Mouse (Mus musculus): ENCODE measurements around the gene Cntn5. TPM values are rescaled to one million over a fixed set of nuclear protein-coding genes. Genes with fewer than 3 reads are reported as not detected.
"Not testable (repeated sequence)": the region's sequence is repeated elsewhere in the genome, so short reads cannot be mapped to it uniquely, and the experiment has no call there.

The Cntn5 gene
- total RNA-seq, 2 experiments from 2014 or later, result not detected

DNA sequence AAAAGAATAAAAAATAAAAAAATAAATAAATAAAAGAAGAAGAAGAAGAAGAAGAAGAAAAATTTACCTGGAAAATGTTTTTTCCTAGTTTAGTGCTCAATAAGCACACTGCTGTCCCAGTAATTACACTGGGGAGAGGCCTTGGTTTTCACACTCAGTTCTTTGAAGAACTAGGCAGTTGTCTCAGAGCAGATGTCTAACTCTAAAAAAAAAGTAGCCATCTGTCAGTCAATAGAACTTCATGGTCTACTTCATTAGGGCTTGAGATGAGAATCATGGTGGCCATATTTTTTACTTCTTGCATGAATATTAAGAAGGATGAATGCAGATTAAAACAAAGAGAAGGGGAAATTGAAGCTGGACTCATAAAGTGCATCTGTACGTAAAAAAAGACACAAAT lies 246.5 kb downstream of the Cntn5 start:
- ATAC-seq (replicated peaks; ENCODE audit: low FRiP score, poor library complexity, severe bottlenecking), result no peak

DNA sequence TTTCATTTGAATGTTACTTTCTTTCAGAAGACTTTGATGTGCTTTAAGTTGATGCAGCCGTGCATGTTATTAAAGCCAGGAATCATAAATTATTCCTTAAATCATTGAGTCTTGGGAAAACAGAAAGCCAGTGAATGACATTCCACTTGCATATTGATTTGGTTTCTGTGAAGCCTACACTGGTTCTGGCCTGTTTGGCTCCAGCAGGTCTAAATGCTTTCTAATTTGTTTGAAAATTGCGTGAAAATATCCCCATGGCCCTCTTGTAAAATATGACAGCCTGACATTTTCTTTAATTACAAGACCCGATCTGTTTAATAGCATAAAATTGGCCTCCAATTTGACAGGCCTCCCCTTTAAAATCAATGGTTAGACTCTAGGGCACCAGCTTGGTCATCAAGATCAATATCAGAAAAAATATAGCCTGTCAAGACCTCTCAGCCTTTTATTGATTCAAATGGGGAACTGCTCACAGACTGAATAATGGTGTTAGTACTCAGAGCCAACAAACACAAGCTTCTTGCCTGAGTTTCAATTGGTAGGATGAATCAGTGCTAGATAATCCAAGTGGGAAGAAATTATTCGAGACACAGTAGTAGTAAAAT lies 247.3 kb downstream of the Cntn5 start:
- no peak for ATAC-seq (replicated peaks; ENCODE audit: low FRiP score, poor library complexity, severe bottlenecking)

DNA sequence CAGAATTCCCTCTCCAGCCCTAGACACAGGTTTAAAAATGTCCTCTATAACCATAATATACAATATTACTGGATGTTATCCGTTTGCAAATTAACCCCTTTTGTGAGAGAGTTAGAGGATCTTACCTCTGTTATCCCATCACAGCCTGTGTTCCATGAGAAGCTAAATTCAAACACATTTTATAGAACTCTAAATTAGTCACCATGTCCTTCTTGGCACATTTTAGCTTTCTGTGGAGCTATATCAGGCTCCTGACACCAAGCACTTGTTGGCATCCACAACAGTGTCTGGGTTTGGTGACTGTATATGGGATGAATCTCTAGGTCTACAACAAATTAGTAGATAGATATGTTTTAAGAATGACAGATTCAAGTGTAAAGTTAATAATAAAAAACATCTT lies 253.9 kb downstream of the Cntn5 start:
- no peak for ATAC-seq (replicated peaks; ENCODE audit: low FRiP score, poor library complexity, severe bottlenecking)

DNA sequence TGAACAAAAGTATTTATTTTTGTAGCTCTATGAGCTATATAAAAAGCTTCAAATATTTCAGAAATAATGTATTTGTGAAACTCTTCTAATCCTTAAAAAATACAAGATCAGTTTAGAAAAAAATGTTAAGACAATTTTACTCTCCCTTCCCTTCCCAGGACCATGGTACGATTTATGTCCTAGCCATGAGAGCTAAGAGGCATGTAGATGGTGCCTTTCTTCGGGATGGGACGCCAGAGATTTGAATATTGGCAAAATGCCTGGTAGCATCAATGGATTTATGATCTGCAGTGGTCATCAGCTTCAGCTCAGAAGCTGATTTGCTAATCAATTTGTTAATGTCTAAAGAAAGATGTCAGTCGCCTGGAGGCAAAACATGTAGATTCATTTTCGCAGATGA lies 258.6 kb downstream of the Cntn5 start:
- ATAC-seq (replicated peaks; ENCODE audit: low FRiP score, poor library complexity, severe bottlenecking), result no peak

DNA sequence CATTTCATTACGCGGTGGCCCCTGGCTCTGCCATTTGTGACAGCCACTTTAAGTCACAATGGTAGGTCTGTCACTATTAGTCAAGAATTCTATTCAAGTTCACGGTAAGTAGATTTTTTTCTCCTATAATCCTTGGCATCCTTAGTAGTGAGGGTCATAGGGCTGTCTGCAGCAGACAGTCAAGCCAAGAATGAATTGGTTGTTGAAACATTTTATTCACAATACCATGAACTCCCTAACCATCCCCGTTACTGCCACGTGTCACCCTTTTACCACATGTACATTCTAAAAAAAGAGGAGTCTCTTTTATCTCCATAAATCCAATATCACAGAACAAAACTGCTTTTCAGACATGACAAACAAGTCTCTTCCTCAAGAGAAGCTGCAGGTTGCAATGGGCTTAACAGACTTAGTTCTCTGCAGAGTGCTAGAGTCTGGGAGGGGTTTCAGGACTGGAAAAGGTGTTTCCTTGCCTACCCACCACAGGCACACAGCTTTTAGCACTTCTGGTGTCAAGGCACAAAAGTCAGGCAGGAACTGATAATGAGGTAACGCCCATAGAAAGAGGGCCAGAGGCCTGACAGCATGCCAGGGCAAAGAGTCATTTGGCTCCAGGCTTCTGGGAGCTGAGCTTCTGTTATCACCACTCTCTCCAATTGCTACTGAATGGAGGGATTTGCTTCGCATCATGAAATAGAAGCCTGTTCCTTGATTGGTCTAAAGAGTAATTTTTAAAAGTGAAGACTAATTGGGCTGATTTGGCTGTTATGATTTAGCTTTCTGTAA lies 259.3 kb downstream of the Cntn5 start:
- ATAC-seq (replicated peaks; ENCODE audit: low FRiP score, poor library complexity, severe bottlenecking), result no peak

DNA sequence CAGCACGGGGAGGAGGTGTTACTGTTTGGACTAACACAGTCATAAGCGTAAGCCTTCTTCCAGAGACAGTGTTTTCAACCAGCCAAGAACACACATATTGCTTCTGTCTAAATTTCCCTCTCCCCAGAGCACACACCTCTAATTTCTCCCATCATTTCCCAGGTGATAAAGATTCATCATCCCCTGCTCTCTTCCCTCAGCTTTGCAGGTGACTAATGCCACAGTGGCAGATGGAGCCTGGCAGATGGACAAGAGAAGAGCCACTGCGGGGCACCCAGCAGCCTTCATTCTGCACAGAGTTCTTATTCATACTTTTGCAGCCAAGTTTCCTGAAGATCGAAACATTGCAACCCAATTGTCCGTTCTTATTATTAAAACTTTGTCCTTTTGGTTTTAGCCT lies 286.5 kb downstream of the Cntn5 start:
- no peak for ATAC-seq (replicated peaks; ENCODE audit: low FRiP score, poor library complexity, severe bottlenecking)

DNA sequence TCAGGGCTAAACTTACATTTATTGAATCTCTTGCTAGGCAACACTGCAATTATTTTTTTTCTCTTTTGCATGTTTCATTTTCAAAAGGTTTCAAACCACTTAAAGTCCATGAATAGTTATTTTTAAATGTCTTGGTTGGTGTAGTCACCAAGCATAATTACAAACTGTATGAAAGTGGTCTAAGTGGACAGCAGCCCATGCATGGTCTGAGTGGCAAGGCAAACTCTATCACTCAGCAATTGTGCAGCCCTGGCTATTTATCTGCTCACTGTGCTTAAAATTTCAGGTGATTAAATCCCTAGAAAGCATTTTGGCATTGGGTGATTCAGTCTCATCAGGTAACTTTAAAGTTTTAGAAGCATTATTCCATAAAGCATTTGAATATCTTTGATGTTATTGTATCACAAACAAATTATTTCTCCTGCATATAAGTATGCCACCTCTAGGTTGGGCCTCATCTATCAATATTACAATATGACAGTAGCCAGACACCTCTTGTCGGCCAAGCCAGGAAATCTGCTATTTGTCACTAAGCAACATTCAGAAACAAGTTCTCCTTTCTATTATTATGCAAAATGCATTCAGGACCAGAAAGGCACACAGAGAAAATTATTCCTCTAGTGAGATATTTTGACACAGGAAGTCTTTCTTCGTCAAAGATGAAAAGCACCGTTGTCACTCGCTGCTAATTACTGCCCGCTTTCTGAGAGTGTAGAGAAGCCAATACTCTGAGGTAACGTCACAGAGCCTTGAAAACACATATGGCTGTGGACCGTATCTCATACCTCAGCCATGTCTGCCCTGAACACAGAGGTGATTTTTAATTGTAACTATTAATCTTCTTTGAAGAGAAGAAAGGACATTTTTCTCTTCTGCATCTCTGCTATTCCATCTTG lies 329.0 kb downstream of the Cntn5 start:
- no peak for ATAC-seq (replicated peaks; ENCODE audit: low FRiP score, poor library complexity, severe bottlenecking)

DNA sequence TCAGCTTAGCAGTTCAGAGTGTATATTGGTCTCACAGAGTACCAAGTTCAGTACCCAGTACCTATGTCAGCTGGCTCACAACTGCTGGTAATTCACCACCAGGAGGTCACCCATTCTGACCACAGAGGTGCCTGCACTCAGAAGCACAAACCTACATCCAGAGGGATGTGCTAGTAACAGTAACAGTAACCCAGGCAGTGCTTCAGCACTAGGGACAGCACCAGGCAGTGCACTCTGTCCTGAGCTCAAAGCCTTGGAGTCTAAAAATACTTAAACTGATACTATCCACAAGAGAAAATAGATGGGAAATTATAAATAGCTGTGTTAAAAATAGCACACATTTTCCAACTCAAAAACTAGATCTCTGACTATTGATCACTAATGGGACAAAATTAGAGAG lies 334.7 kb downstream of the Cntn5 start:
- ATAC-seq (replicated peaks; ENCODE audit: low FRiP score, poor library complexity, severe bottlenecking), result no peak

DNA sequence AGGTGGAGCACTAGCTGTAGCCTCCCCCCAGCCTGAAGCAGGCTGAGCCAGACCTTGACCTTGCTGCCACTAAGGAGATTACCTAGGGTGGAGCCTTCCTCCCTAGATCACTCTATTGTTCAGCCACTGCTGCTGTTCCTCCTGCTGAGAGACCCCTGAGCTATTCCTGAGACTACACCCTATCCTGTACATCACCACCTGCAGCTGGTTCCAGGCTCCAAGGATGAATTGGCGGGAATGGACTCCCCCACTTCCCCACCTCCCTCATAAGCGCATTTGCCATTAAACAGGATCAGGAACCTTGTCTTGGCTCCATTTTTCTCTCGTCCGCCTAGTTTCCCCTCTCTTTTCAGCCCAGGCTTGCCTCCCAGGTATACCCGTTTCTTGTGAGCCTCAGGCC lies 363.7 kb downstream of the Cntn5 start:
- not testable (repeated sequence) for ATAC-seq (replicated peaks; ENCODE audit: low FRiP score, poor library complexity, severe bottlenecking)

DNA sequence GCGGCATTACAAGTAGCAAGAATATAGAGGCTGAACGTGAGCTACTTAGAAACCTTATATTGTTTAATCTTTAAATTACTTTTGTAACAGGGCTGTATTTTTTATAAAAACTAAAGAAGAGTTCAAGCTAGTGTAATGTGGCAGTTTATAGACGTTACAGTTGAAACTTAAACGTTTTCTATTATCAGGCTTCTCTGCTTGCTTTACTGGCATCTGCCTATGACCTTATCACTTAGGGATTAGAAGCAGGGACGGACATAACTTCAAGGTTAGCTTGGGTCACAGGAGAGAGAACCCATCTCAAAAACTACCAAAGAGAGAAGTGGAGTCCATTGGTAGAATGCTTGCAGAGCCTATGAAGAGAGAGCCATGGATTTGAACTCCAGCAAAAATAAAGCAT lies 372.3 kb downstream of the Cntn5 start:
- no peak for ATAC-seq (replicated peaks; ENCODE audit: low FRiP score, poor library complexity, severe bottlenecking)

DNA sequence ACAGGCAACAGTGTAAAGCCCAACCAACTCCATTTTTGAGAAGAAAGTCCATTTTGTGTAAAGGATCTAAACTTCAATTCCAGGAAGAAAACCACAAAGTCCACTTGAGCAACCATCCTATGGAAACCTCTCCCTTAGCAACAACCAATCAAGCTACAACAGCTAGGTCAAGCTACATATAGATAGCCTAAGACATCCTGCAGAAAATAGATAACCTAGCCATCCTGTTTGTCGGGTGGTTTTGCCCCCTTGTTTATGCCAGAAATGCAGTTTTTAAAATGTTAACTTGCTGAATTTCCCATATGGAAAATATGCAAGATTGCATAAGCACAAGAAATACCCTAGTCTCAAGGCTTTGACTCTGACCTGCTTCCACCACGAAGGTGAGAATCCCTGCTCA lies 373.5 kb downstream of the Cntn5 start:
- no peak for ATAC-seq (replicated peaks; ENCODE audit: low FRiP score, poor library complexity, severe bottlenecking)

DNA sequence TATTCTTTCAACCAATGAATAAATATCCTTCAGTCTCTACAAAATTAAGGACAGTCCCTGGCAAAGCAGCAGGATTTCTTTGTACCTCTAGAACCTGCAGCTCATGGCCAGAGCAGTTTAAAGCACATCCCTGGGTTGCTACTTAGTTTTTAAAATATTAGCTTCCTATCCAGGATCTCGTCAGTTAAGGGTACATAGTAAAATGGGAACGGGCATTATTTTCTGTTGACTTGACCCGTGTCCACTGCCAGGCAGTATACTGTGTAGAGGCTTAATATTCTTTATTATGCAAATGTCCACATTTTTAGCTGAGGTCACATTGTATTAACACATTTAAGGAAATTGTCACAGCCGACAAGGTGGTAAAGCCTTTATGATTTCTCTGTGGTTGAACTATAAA lies 375.0 kb downstream of the Cntn5 start:
- ATAC-seq (replicated peaks; ENCODE audit: low FRiP score, poor library complexity, severe bottlenecking), result no peak

DNA sequence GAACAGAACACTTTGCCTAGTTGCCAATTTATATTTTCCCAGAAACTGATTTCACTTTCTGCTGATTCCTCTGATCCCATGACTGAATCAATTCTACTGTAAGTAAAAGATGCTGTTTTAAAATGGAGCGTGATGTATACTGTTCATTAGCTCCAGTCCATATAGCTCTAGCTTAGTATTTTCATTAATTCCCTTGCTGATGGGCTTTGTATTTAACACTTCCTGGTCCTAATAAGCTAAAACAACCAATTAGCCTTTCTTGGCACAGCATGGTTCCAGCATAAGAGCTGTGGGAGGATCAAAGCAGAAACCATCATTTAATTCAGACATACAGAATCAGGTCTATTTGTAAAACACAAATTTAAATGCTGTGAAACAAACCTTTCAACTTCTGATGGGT lies 375.5 kb downstream of the Cntn5 start:
- ATAC-seq (replicated peaks; ENCODE audit: low FRiP score, poor library complexity, severe bottlenecking), result no peak

DNA sequence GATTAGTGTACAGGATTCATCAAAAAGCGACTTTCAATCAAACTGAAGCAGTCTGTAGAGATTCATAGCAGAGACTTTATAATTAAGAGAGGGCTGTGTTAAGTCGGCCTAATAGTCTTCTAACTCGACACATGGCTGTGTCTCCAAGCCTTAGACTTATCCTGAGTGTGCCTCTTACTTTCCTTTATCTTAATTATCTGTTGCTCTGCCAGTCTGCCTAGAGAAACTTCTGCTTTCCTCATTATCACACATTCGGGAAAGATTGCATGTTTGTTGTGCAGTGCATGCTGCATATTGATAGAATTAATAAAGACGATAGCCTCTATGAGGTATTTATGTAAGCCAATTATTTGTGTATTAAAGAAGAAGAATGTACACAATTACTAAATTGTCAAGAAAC lies 375.9 kb downstream of the Cntn5 start:
- no peak for ATAC-seq (replicated peaks; ENCODE audit: low FRiP score, poor library complexity, severe bottlenecking)

DNA sequence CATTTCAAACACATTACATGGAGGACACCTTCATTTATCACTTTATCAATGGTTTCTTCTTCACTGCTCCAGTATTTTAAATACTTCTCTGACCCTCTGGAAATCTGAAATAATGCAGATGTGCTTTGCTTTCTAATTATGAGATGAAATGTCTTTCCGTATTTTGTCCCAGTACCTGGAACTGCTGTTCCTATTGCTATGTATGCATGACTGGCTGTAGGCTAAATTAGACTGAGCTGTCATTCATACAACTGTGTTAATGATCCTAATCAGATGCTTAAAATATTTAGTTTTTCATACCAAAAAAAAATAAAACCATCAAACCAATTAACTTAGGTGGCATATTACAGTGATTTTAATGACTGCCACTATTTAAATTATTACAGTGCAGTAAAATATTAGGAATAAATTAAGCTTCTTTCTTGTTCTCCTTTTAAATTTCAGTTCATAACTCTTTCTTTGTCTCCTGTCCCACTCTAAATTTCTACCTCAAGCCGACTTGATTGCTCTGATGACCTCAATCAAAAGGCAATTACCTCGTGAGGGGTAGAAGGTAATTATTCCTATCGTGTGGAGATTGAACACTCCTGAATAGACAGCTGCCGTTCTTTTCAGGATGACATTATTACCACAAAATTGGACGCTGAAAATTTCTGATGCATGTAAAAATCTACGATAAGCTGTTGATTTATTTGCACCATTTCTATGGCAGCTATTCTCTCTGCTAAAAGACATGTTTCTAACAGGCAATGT lies 378.5 kb downstream of the Cntn5 start:
- no peak for ATAC-seq (replicated peaks; ENCODE audit: low FRiP score, poor library complexity, severe bottlenecking)

DNA sequence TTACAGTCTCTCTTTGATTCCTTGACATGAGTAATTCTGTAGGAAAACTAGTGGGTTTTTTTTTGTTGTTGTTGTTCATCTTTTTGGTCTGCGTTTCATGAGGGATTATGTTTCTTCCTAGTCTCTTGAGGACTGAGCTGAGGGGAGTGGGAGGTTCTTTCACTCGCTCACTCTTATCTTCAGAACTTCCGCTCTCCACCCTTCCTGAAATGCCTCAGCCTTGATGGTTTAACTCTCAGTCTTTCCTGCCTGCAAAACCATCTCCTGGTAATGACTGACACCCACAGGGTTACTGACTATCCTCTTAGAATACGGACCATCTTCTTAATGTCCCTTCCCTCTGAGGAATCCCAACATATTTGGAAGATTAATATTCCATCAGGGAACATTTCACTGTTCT lies 382.0 kb downstream of the Cntn5 start:
- no peak for ATAC-seq (replicated peaks; ENCODE audit: low FRiP score, poor library complexity, severe bottlenecking)

DNA sequence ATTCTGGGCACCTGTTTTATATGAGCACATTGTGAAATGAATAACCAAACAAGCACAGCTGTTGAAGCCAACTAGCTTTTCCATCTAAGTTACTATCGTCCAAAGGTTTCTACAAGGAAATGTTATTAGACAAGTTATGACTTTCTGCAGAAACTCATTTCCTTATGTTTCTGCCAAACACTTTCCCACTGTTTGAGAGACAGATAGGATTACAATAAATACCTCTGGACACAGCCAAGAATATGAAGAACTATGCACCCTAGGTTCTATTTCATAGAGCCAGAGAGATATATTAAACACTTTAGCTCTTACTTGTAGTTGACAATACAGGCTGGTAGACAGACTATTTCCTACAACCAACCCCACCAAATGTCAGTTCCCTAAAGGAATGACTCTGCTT lies 383.5 kb downstream of the Cntn5 start:
- ATAC-seq (replicated peaks; ENCODE audit: low FRiP score, poor library complexity, severe bottlenecking), result no peak

DNA sequence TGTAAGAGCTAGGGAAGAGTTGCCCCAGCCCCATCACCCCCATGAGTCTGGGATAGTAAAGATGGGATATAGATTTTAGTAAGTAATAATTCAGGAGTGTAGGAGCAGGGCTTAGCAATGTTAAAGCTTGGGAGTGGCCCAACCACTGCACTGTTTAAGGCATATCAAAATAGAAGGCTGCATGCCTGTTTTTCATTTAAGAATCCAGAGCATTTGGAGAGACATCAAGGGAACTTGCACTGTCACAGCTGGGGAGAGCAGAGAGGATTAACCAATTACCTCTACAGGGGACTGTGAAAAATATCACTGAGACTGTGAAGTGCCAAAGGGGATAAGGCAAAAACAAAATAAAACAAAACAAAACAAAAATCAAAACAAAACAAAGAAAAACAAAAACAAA lies 412.3 kb downstream of the Cntn5 start:
- no peak for ATAC-seq (replicated peaks; ENCODE audit: low FRiP score, poor library complexity, severe bottlenecking)

DNA sequence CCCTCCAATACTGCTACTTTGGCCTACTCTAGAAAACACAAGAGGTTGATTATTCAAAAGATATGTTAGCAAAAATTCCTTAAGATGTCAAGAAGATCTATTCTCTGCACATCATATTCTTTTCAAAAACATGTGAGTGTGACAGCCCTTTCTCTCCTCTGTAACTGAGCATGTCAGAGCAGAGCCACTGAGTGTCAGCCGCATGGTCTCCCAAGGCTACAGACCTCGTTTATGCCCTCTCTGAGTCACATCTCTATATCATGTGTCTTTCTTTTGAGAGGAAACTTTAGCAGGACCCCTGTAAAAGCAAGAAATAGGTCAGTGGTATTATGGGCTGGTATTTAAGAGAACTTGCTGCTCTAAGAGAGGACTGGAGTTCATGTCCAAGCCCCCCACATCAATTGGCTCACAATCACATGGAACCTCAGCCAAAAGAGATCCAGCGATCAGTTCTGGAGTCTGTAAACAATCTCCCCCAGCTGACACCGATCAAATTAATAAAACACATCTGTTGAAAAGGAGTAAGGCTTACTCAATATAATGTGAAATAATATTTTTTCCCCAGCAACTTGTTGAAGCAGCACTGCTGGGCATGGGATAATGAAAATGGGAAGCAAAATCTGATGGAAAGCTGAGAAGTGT lies 433.0 kb downstream of the Cntn5 start:
- no peak for ATAC-seq (replicated peaks; ENCODE audit: low FRiP score, poor library complexity, severe bottlenecking)

DNA sequence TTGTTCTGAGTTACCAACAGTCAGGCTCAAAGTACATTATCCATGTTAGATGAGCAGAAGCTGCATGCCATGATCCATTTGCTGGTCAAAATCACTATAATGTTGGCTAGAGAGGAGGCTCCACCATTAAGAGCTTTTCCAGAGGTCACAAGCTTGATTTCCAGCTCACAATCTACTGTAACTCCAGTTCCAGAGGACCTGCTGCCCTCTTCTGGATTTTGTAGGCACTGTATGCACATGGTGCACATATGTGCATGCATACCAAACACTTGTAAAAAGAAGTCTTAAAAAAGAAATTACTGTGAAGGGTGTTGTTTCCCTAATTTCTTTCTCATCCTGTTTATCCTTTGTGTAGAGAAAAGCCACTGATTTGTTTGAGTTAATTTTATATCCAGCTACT lies 439.8 kb downstream of the Cntn5 start:
- no peak for ATAC-seq (replicated peaks; ENCODE audit: low FRiP score, poor library complexity, severe bottlenecking)

Data from erythroid progenitor cell, adult 5-6 weeks (primary cell).